Mouse (Mus musculus) C2C12 (cell line): ENCODE data around the gene Dnah11. TPM values are rescaled to one million over a fixed set of nuclear protein-coding genes. Genes with fewer than 3 reads are reported as not detected.
"Not testable (repeated sequence)": the region's sequence is repeated elsewhere in the genome, so short reads cannot be mapped to it uniquely, and the experiment has no call there.

ENCODE experiments used
- H3K27me3 ChIP-seq: one replicate; pipeline ENCODE4 v1.6.1; 2011; ENCODE audit not compliant: control insufficient read depth, insufficient read depth, insufficient read length
- H3K36me3 ChIP-seq: one replicate; pipeline ENCODE4 v1.6.1; 2011; ENCODE audit not compliant: control insufficient read depth, insufficient read depth
- H3K4me3 ChIP-seq: one replicate; pipeline ENCODE4 v1.5.1; 2011; ENCODE audit warnings: mild to moderate bottlenecking, control low read depth; ENCODE audit not compliant: poor library complexity, insufficient read depth, severe bottlenecking
- H3K79me2 ChIP-seq: one replicate; pipeline ENCODE4 v1.6.1; 2011; ENCODE audit not compliant: control insufficient read depth, insufficient read depth
- H3K79me3 ChIP-seq: one replicate; pipeline ENCODE4 v1.6.1; 2011; ENCODE audit warnings: low read depth, control low read depth
- H3ac ChIP-seq: one replicate; pipeline ENCODE3; 2011; ENCODE audit warnings: low read depth; ENCODE audit not compliant: control insufficient read depth, insufficient read length
- CEBPB ChIP-seq: IDR thresholded peaks from one replicate; pipeline ENCODE4 v1.6.1; 2011; ENCODE audit warnings: low read depth, mild to moderate bottlenecking, control low read depth, moderate library complexity
- CTCF ChIP-seq: IDR thresholded peaks from one replicate; pipeline ENCODE4 v1.5.1; 2011; ENCODE audit not compliant: control insufficient read depth, insufficient read depth, insufficient read length
- FOSL1 ChIP-seq: IDR thresholded peaks from one replicate; pipeline ENCODE4 v1.8.0; 2011; ENCODE audit warnings: mild to moderate bottlenecking, low read length; ENCODE audit not compliant: poor library complexity, insufficient read depth, severe bottlenecking
- MAX ChIP-seq: IDR thresholded peaks from one replicate; pipeline ENCODE4 v1.6.1; 2011; ENCODE audit warnings: mild to moderate bottlenecking, control low read depth
- MYOD1 ChIP-seq: IDR thresholded peaks from one replicate; pipeline ENCODE4 v1.6.1; 2011; ENCODE audit warnings: low read depth; ENCODE audit not compliant: control insufficient read depth, insufficient read length
- MYOG ChIP-seq: IDR thresholded peaks from one replicate; pipeline ENCODE4 v1.6.1; 2011; ENCODE audit not compliant: control insufficient read depth, insufficient read length; ENCODE audit errors: extremely low read depth
- USF1 ChIP-seq: IDR thresholded peaks from one replicate; pipeline ENCODE4 v1.6.1; 2011; ENCODE audit warnings: low read depth, mild to moderate bottlenecking, control low read depth, moderate library complexity
- polyA plus RNA-seq: library from polyadenylated mRNA; unstranded; fragments of >200 nt; fragmentation: generic; extraction: Trizol; gene quantifications from one replicate; pipeline ENCODE4 v1.2.1, GENCODE M21; 2012; ENCODE audit warnings: missing spikeins

Dnah11 gene
- polyA plus RNA-seq, 1 experiment: under 0.01 TPM

GRCm38 (mm10) chr12:117915826-117916588 lies 282.8 kb downstream of the Dnah11 start:
- Histone ChIP-seq H3K4me3 (no peak overlapping the region), H3ac (no peak overlapping the region), H3K79me2 (no peaks in the 10 kb centered on the region), H3K36me3 (no peaks in the 10 kb centered on the region), H3K27me3 (no peaks in the 10 kb centered on the region), H3K79me3 (no peaks in the 10 kb centered on the region)
- TF ChIP-seq FOSL1 (no peak), MAX (no peak), USF1 (no peak), MYOG (no peak), CEBPB (no peak), MYOD1 (no peak), CTCF (no peak)

- no peaks in the 10 kb centered on the region for H3K79me3 ChIP-seq
- no peak overlapping the region for H3K4me3 ChIP-seq
- no peaks in the 10 kb centered on the region for H3K27me3 ChIP-seq
- no peaks in the 10 kb centered on the region for H3K36me3 ChIP-seq
- H3K79me2 ChIP-seq: no peaks in the 10 kb centered on the region
- H3ac ChIP-seq: no peak overlapping the region
- TF ChIP-seq USF1 (no peak), FOSL1 (no peak), CTCF (no peak), MYOG (no peak), MYOD1 (no peak), CEBPB (no peak), MAX (no peak)
Observed at GRCm38 (mm10) chr12:117914613-117915245, 284.1 kb downstream of the Dnah11 start.

DNA sequence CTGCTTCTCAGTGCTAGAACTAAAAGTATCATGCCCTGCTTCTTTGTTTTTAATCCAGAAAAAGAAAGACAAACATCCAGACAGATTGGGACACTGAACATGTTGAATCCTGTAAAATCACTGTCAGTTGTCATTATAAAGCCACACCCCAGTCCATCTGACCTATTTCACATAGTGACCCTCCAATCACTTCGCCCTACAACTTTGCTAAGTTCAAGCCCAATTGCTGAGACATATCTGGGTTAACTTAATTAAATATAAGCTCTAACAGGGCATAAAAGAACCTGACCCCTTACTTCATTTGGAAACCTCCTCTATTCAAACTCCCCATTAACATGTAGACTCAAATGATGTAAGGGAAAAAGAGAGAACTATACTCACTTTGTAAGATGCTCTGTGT lies 287.4 kb downstream of the Dnah11 start:
- no peak overlapping the region for H3K4me3 ChIP-seq
- H3K79me2 ChIP-seq: no peaks in the 10 kb centered on the region
- H3K79me3 ChIP-seq: no peaks in the 10 kb centered on the region
- no peaks in the 10 kb centered on the region for H3K36me3 ChIP-seq
- no peaks in the 10 kb centered on the region for H3K27me3 ChIP-seq
- H3ac ChIP-seq: no peak overlapping the region
- no peak for TF ChIP-seq FOSL1

DNA sequence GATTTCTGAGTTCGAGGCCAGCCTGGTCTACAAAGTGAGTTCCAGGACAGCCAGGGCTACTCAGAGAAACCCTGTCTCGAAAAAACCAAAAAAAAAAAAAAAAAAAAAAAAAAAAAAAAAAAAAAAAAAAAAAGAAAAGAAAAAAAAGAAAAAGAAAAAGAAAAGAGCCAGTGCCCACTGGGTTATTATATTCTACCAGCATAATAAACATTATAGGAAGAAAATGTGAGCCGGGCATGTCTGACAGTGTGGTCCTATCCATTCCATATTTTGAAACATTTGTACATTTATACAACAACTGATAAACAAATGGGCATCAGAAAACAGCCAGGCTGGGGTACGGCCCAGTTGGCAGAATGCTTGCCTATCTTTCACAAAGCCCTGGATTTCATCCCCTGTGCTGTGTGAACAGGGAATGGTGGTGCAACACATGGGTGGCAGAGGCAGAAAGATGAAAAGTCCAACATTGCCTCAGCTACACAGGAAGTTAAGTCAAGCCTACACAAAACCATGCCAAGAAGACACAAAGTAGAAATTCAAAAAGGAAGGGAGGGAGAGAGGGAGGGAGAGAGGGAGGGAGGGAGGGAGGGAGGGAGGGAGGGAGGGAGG lies 293.5 kb downstream of the Dnah11 start:
- not testable (repeated sequence) for H3K4me3 ChIP-seq, H3K79me2 ChIP-seq, H3K27me3 ChIP-seq, H3K36me3 ChIP-seq, H3K79me3 ChIP-seq, H3ac ChIP-seq

DNA sequence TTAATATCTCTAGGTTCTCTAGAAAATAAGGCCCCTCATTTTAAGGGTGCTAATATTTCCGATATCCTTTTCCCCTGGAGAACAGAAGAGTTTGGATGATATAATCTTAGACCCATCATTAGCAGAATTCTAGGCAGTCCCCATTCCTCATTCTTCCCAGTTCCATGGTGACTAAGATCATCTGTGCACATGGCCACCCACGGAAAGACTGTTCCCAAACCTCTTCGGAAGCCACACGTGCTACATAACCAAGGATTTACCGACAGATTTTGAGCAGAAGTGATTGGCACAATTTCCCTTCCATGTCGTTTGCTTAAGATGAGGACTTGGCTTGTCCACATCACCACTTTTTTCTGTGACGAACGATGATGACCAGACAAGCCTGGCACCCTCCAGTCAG lies 295.2 kb downstream of the Dnah11 start:
- H3ac ChIP-seq: no peak overlapping the region
- no peaks in the 10 kb centered on the region for H3K79me3 ChIP-seq
- H3K79me2 ChIP-seq: no peaks in the 10 kb centered on the region
- no peak overlapping the region for H3K4me3 ChIP-seq
- TF ChIP-seq FOSL1: no peak
- no peak for TF ChIP-seq MYOG
- no peak for TF ChIP-seq MYOD1
- no peak for TF ChIP-seq MAX
- no peak for TF ChIP-seq CEBPB
- no peak for TF ChIP-seq USF1
- no peak for TF ChIP-seq CTCF
- no peaks in the 10 kb centered on the region for H3K36me3 ChIP-seq
- no peaks in the 10 kb centered on the region for H3K27me3 ChIP-seq

DNA sequence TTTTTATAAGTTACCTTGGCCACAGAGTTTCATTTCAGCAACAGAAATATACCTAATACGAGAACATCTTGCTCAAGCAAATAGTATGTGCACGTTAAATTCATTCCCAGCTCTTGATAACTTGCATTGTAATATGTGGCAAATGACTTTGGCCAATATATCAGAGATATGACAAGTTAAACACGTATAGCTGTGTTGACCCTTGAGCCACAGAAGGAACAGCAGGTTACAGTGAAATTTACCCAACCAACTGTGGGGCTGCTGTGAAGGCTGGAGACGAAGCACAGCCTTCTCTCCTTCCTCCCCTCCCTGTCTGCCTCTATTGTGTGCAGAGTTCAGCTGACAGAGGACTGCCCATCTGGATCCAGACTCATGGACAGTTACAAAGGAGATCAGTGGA lies 297.5 kb downstream of the Dnah11 start:
- H3K36me3 ChIP-seq, H3K79me3 ChIP-seq, H3K4me3 ChIP-seq, H3K27me3 ChIP-seq, H3ac ChIP-seq, H3K79me2 ChIP-seq: not testable (repeated sequence)

DNA sequence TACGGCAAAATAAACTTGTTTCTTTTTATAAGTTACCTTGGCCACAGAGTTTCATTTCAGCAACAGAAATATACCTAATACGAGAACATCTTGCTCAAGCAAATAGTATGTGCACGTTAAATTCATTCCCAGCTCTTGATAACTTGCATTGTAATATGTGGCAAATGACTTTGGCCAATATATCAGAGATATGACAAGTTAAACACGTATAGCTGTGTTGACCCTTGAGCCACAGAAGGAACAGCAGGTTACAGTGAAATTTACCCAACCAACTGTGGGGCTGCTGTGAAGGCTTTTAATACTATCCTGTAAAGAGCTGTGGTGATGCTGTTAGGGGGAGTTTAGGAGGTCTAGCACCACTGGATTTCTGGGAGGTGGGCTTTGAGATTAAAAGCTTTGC lies 298.0 kb downstream of the Dnah11 start:
- not testable (repeated sequence) for H3K36me3 ChIP-seq, H3K4me3 ChIP-seq, H3K27me3 ChIP-seq, H3K79me3 ChIP-seq, H3K79me2 ChIP-seq, H3ac ChIP-seq
